Mouse (Mus musculus) lung, postnatal 0 days (tissue): ENCODE measurements around the gene Bag5. TPM values are rescaled to one million over a fixed set of nuclear protein-coding genes. Genes with fewer than 3 reads are reported as not detected.
A peak's percentile ranks its signal among the peaks of the same experiment; 100 is the strongest.
"Not testable (repeated sequence)": the region's sequence is repeated elsewhere in the genome, so short reads cannot be mapped to it uniquely, and the experiment has no call there.

Experiments used
- ATAC-seq: fragments of 200-750 bp; cut with Nextera tagmentation; 2 replicates; pipeline ENCODE4 v1.8.0; 2017; ENCODE audit warnings: moderate library complexity
- DNase-seq: peaks from one replicate; pipeline ENCODE4 v3.0.0-alpha.2; 2016; ENCODE audit warnings: low spot score
- H3K27ac ChIP-seq: fragments of 300-500 bp; sonication (generic); 2 replicates; pipeline ENCODE4 v1.5.1; 2014; ENCODE audit warnings: antibody characterized with exemption, mild to moderate bottlenecking, low read length, mixed read lengths
- H3K27me3 ChIP-seq: fragments of 300-500 bp; sonication (generic); replicated peaks from 2 replicates; pipeline ENCODE4 v1.6.1; 2014; ENCODE audit warnings: low read length, mixed read lengths; ENCODE audit not compliant: insufficient read depth
- H3K36me3 ChIP-seq: fragments of 300-500 bp; sonication (generic); 2 replicates; pipeline ENCODE4 v1.6.1; 2014; ENCODE audit warnings: low read length, mixed read lengths; ENCODE audit not compliant: insufficient read depth
- H3K4me1 ChIP-seq: fragments of 300-500 bp; sonication (generic); 2 replicates; pipeline ENCODE4 v1.6.1; 2014; ENCODE audit warnings: antibody characterized with exemption, low read depth, low read length, mixed read lengths; ENCODE audit not compliant: insufficient read depth
- H3K4me2 ChIP-seq: fragments of 300-500 bp; sonication (generic); replicated peaks from 2 replicates; pipeline ENCODE4 v1.6.1; 2014; ENCODE audit warnings: low read depth, mild to moderate bottlenecking, low read length, moderate library complexity, mixed read lengths
- H3K4me3 ChIP-seq: fragments of 300-500 bp; sonication (generic); 2 replicates; pipeline ENCODE4 v1.5.1; 2014; ENCODE audit warnings: low read depth, low read length
- H3K9ac ChIP-seq: fragments of 300-500 bp; sonication (generic); replicated peaks from 2 replicates; pipeline ENCODE4 v1.6.1; 2014; ENCODE audit warnings: low read depth, mild to moderate bottlenecking
- H3K9me3 ChIP-seq: fragments of 300-500 bp; sonication (generic); 2 replicates; pipeline ENCODE4 v1.6.1; 2016; ENCODE audit warnings: low read length, mixed read lengths
- CTCF ChIP-seq: IDR thresholded peaks from 2 replicates; pipeline ENCODE4 v1.5.1; 2016; ENCODE audit warnings: antibody characterized with exemption, mild to moderate bottlenecking
- EP300 ChIP-seq: IDR thresholded peaks from 2 replicates; pipeline ENCODE4 v1.6.1; 2016; ENCODE audit warnings: antibody characterized with exemption, mild to moderate bottlenecking, control low read depth
- WGBS: fragments of 180-500 bp; shearing (Covaris S2); extraction: QIAGEN DNeasy Blood & Tissue Kit; methylation state at CpG from one replicate; pipeline ENCODE4 v1.1.7; 2014; 5-methylcytosine and 5-hydroxymethylcytosine counted together
- polyA plus RNA-seq: library from polyadenylated mRNA; unstranded; fragments of >200 nt; fragmentation: Nextera tagmentation; extraction: Ambion mirVana; gene quantifications from 2 replicates; pipeline ENCODE4 v1.2.1, GENCODE M21; 2015

The Bag5 gene
- polyA plus RNA-seq, 1 experiment from 2014 or later, result 48.9 TPM

DNA sequence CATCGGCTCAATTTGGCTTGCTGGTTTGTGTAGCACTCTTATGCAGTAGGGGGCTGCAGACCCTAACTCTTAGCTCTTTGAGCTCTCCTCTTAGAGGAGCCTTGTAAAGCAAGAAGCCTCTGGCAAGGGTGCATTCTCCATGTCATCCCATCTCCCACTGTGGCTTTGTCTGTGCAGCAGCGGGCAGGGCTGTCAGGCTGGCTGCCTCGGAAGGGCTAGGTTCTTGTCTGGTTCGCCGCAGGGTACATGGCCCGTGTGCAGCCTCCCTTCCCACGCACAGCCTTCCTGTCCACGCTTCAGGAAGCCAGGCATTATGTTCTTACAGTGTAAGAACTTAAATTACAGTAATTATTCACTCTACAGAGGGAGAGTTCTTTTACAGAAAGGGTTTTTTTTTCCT lies 5.6 kb upstream of the Bag5 start:
- Histone ChIP-seq H3K4me1 (no peaks in the 10 kb centered on the region), H3K27me3 (no peaks in the 10 kb centered on the region), H3K4me2 (no peak overlapping the region), H3K9ac (no peak overlapping the region), H3K27ac (no peak overlapping the region), H3K9me3 (no peaks in the 10 kb centered on the region), H3K36me3 (no peaks in the 10 kb centered on the region; the same call in 1 of the 2 replicates), H3K4me3 (no peak overlapping the region)
- ATAC-seq (no peak), DNase-seq (no peak)
- TF ChIP-seq CTCF (no peak), EP300 (no peak)
- 56% methylated on average over 8 of the region's 8 CpGs for WGBS

DNA sequence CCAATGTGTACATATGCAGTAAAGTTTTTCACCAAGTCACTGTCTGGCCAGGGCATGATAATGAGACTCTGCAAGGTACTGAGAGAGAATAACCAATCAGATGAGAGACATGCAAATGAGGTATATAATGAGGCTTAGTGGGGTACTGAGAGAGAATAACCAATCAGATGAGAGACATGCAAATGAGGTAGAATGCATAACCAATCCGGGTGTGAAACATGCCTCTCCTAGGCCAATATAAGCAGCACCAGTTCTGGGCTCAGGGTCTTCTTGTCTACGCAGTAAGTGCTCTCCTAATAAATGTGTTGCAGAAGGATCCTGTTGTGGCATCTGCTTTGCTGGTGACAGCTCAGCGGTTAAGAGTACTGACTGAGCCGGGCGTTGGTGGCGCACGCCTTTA lies 3.4 kb upstream of the Bag5 start:
- Histone ChIP-seq H3K9ac (no peak overlapping the region), H3K9me3 (no peaks in the 10 kb centered on the region), H3K4me1 (peaks cover 5% of the 10 kb centered on the region; the same call in 1 of the 2 replicates), H3K36me3 (no peaks in the 10 kb centered on the region), H3K4me2 (no peak overlapping the region), H3K27me3 (no peaks in the 10 kb centered on the region), H3K27ac (no peak overlapping the region), H3K4me3 (no peak overlapping the region)
- 98% methylated on average over 7 of the region's 7 CpGs for WGBS
- DNase-seq, result no peak
- no peak for ATAC-seq
- no peak for TF ChIP-seq EP300
- TF ChIP-seq CTCF, result no peak

DNA sequence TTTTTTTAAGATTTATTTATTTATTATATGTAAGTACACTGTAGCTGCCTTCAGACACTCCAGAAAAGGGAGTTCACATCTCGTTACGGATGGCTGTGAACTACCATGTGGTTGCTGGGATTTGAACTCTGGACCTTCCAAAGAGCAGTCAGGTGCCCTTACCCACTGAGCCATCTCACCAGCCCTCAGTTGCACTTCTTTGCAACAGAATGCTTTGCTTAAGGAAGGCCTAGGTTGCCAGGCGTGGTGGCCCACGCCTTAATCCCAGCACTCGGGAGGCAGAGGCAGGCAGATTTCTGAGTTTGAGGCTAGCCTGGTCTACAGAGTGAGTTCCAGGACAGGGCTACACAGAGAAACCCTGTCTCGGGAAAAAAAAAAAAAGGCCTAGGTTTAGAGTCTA lies 823 bp upstream of the Bag5 start:
- H3K36me3 ChIP-seq, result peaks cover 20% of the 10 kb centered on the region; the same call in 1 of the 2 replicates
- H3K4me2 ChIP-seq, result peak overlapping the region; percentile 88; the same call in 1 of the 2 replicates
- H3K27ac ChIP-seq, H3K9me3 ChIP-seq, H3K9ac ChIP-seq, H3K4me1 ChIP-seq, DNase-seq, ATAC-seq, H3K27me3 ChIP-seq: not testable (repeated sequence)
- H3K4me3 ChIP-seq, result 0 out of 2 replicates have a peak overlapping the region, but pooled peaks have one; percentile 94
- 70% methylated on average over 6 of the region's 6 CpGs for WGBS

DNA sequence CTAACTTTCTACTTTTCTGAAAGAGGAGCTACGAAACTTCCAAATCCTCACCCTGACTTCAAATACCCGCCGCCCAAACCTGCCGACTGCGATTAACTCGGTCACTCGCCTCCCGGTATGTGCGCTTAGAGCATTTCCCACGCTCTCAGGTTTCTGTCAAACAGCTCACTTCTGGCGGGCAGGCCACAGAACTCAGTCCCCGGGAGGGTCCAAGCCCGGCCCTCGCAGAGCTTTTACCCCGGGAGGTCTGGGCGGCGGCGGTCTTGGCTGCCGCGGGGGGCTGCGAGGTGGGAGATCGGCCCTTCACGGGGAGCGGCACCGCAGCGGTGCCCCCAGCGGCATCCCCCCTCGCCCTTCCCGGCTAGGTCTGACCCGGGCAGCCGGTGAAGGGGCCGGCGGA lies 581 bp downstream of the Bag5 start:
- Histone ChIP-seq H3K9me3 (no peaks in the 10 kb centered on the region), H3K4me3 (peak overlapping the region; percentile 94), H3K9ac (peak overlapping the region; percentile 96), H3K27ac (peak overlapping the region; percentile 90), H3K4me1 (peaks cover 6% of the 10 kb centered on the region; the same call in 1 of the 2 replicates), H3K4me2 (peak overlapping the region; percentile 88), H3K36me3 (peaks cover 24% of the 10 kb centered on the region; the same call in 1 of the 2 replicates), H3K27me3 (no peaks in the 10 kb centered on the region)
- TF ChIP-seq CTCF, result no peak
- no peak for TF ChIP-seq EP300
- ATAC-seq (peak; percentile 16; the same call in 1 of the 2 replicates), DNase-seq (peak; percentile 40)
- WGBS, result 3% methylated on average over 29 of the region's 33 CpGs

DNA sequence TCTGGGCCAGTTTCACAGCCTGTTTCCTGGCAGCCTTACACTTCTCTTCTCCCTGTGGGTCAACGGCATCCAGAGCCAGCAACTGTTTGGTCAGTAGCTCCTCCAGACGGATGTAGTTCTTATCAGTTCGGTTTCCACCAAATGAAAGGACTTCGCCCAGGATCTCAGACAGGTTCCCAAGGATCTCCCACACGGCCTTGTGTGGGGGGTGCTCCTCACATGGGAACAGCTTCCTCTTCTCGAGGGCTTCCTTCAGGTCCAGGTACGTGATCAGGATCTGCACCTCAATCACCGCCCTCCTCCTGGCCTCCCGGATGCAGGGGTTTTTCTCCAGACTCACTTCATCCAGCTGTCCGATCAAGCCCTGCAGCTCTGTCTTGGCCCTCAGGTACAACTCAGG lies 3.0 kb downstream of the Bag5 start:
- H3K36me3 ChIP-seq, result peaks cover 24% of the 10 kb centered on the region; the same call in 1 of the 2 replicates
- TF ChIP-seq EP300, result no peak
- no peak for TF ChIP-seq CTCF
- 83% methylated on average over 10 of the region's 10 CpGs for WGBS
- H3K27me3 ChIP-seq, result no peaks in the 10 kb centered on the region
- no peak overlapping the region for H3K27ac ChIP-seq
- no peak overlapping the region for H3K9ac ChIP-seq
- no peak overlapping the region for H3K4me2 ChIP-seq
- DNase-seq (no peak), ATAC-seq (no peak)
- no peaks in the 10 kb centered on the region for H3K9me3 ChIP-seq
- H3K4me1 ChIP-seq, result peaks cover 13% of the 10 kb centered on the region
- H3K4me3 ChIP-seq, result no peak overlapping the region

DNA sequence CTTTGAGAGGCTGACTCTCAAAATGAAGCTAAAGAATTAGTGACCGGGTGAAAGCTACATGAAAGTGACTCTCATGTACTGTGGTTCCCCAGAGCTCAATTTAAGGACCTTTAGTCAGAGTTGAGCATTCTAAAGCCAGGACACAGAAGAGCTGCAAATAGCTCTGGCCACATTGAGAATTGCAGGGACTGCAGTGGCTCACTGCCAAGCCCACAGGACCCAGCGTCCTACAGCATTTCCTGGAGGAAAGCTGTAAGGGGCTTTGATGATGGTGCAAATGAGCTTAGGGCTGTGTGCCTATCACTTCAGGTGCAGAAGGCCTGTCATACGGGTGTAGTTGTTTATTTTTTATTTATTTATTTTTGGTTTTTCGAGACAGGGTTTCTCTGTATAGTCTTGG lies 4.9 kb downstream of the Bag5 start:
- TF ChIP-seq EP300 (peak; percentile 21; the same call in 1 of the 2 replicates), CTCF (peak; percentile 24; the same call in 1 of the 2 replicates)
- no peak overlapping the region for H3K27ac ChIP-seq
- no peak for ATAC-seq

More for the DNA sequence above, 4.9 kb downstream of the Bag5 start:
- no peak overlapping the region for H3K9ac ChIP-seq
- peaks cover 21% of the 10 kb centered on the region for H3K4me1 ChIP-seq
- no peaks in the 10 kb centered on the region for H3K27me3 ChIP-seq
- H3K4me3 ChIP-seq, result no peak overlapping the region
- peaks cover 24% of the 10 kb centered on the region; the same call in 1 of the 2 replicates for H3K36me3 ChIP-seq
- 49% methylated on average over 4 of the region's 4 CpGs for WGBS
- no peak overlapping the region for H3K4me2 ChIP-seq
- no peak for DNase-seq
- no peaks in the 10 kb centered on the region for H3K9me3 ChIP-seq
